Mouse (Mus musculus) lung, embryonic 16.5 days (tissue): Measurements from ENCODE around the gene Ncor2. TPM values are rescaled to one million over a fixed set of nuclear protein-coding genes. Genes with fewer than 3 reads are reported as not detected.

Source experiments
- ATAC-seq: fragments of 200-750 bp; cut with Nextera tagmentation; 2 replicates; pipeline ENCODE4 v1.8.0; 2017; ENCODE audit warnings: low read depth, mild to moderate bottlenecking, moderate library complexity
- H3K27ac ChIP-seq: fragments of 300-500 bp; sonication (generic); 2 replicates; pipeline ENCODE4 v1.5.1; 2014; ENCODE audit warnings: mild to moderate bottlenecking, control low read depth, low read length
- H3K27me3 ChIP-seq: fragments of 300-500 bp; sonication (generic); 2 replicates; pipeline ENCODE4 v1.6.1; 2014; ENCODE audit warnings: low read depth, low read length, mixed read lengths; ENCODE audit not compliant: control insufficient read depth, insufficient read depth
- H3K36me3 ChIP-seq: fragments of 300-500 bp; sonication (generic); 2 replicates; pipeline ENCODE4 v1.6.1; 2014; ENCODE audit warnings: low read length; ENCODE audit not compliant: control insufficient read depth, insufficient read depth
- H3K4me1 ChIP-seq: fragments of 300-500 bp; sonication (generic); replicated peaks from 2 replicates; pipeline ENCODE4 v1.6.1; 2014; ENCODE audit warnings: low read length, mixed read lengths; ENCODE audit not compliant: control insufficient read depth, insufficient read depth
- H3K4me2 ChIP-seq: fragments of 300-500 bp; sonication (generic); 2 replicates; pipeline ENCODE4 v1.6.1; 2014; ENCODE audit warnings: low read depth, low read length, control low read depth
- H3K4me3 ChIP-seq: fragments of 300-500 bp; sonication (generic); 2 replicates; pipeline ENCODE4 v1.5.1; 2014; ENCODE audit warnings: mild to moderate bottlenecking, low read length, control low read depth
- H3K9ac ChIP-seq: fragments of 300-500 bp; sonication (generic); 2 replicates; pipeline ENCODE4 v1.6.1; 2014; ENCODE audit warnings: low read length, control low read depth
- H3K9me3 ChIP-seq: fragments of 300-500 bp; sonication (generic); 2 replicates; pipeline ENCODE4 v1.6.1; 2016; ENCODE audit warnings: low read length; ENCODE audit not compliant: control insufficient read depth
- WGBS: fragments of 180-500 bp; shearing (Covaris S2); extraction: QIAGEN DNeasy Blood & Tissue Kit; methylation state at CpG from one replicate; pipeline ENCODE4 v1.1.7; 2014; 5-methylcytosine and 5-hydroxymethylcytosine counted together
- polyA plus RNA-seq: library from polyadenylated mRNA; unstranded; fragments of >200 nt; fragmentation: Nextera tagmentation; extraction: Ambion mirVana; gene quantifications from 2 replicates; pipeline ENCODE4 v1.2.1, GENCODE M21; 2015

The Ncor2 gene
- polyA plus RNA-seq, 1 experiment from 2014 or later: 20.3 TPM

- Histone ChIP-seq H3K4me3 (no peak overlapping the region), H3K27ac (no peak overlapping the region), H3K9me3 (no peaks in the 10 kb centered on the region), H3K9ac (no peak overlapping the region), H3K36me3 (peaks cover 46% of the 10 kb centered on the region), H3K27me3 (no peaks in the 10 kb centered on the region), H3K4me2 (no peak overlapping the region), H3K4me1 (no peaks in the 10 kb centered on the region)
- WGBS: 82% methylated on average over 3 of the region's 3 CpGs
- ATAC-seq: no peak
Observed at GRCm38 (mm10) chr5:125015066-125015465, 164.0 kb downstream of the Ncor2 start.

- peaks cover 46% of the 10 kb centered on the region for H3K36me3 ChIP-seq
- H3K4me2 ChIP-seq: no peak overlapping the region
- 44% methylated on average over 7 of the region's 7 CpGs for WGBS
- no peak overlapping the region for H3K9ac ChIP-seq
- H3K9me3 ChIP-seq: no peaks in the 10 kb centered on the region
- peak; percentile 5; the same call in 1 of the 2 replicates for ATAC-seq
- H3K4me3 ChIP-seq: no peak overlapping the region
- H3K27me3 ChIP-seq: no peaks in the 10 kb centered on the region
- no peaks in the 10 kb centered on the region for H3K4me1 ChIP-seq
- no peak overlapping the region for H3K27ac ChIP-seq
Observed at GRCm38 (mm10) chr5:125014497-125014896, 164.5 kb downstream of the Ncor2 start.

- Histone ChIP-seq H3K27ac (no peak overlapping the region), H3K4me1 (peaks cover 5% of the 10 kb centered on the region), H3K36me3 (peaks cover 20% of the 10 kb centered on the region), H3K9ac (no peak overlapping the region), H3K4me3 (no peak overlapping the region), H3K27me3 (no peaks in the 10 kb centered on the region), H3K9me3 (no peaks in the 10 kb centered on the region), H3K4me2 (no peak overlapping the region)
- no peak for ATAC-seq
- 87% methylated on average over 8 of the region's 8 CpGs for WGBS
Observed at GRCm38 (mm10) chr5:125011628-125012027, 167.4 kb downstream of the Ncor2 start.

GRCm38 (mm10) chr5:125011166-125011565, 167.9 kb downstream of the Ncor2 start:
- Histone ChIP-seq H3K27ac (no peak overlapping the region), H3K9me3 (no peaks in the 10 kb centered on the region), H3K4me3 (no peak overlapping the region), H3K36me3 (peaks cover 16% of the 10 kb centered on the region), H3K27me3 (no peaks in the 10 kb centered on the region), H3K4me2 (no peak overlapping the region), H3K9ac (no peak overlapping the region), H3K4me1 (peaks cover 10% of the 10 kb centered on the region)
- 91% methylated on average over 23 of the region's 24 CpGs for WGBS
- ATAC-seq: no peak

DNA sequence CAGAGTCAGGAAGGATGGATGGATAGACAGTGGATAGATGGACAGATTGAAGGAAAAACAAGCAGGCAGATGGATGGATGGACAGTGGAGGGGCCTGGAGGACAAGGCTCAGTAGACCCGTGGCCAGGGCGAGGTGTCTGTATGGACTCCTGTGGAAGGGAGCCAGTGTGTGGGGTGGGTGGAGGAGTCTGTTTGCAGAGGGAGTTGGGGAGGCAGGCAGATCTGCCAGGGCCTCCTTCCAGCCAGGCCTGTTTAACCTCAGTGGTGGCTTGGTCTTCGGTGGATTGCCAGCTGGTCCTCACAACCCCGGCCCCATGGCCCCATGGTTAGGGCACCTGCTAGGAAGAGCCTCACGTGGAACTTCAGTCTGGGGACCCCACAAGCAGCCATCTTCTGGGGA, 172.1 kb downstream of the Ncor2 start:
- 45% methylated on average over 5 of the region's 5 CpGs for WGBS
- Histone ChIP-seq H3K4me3 (no peak overlapping the region), H3K36me3 (0 out of 2 replicates have a peak, but pooled peaks cover 2% of the 10 kb centered on the region), H3K9me3 (no peaks in the 10 kb centered on the region), H3K27me3 (peaks cover 7% of the 10 kb centered on the region; the same call in 1 of the 2 replicates), H3K9ac (no peak overlapping the region), H3K27ac (no peak overlapping the region), H3K4me1 (peaks cover 33% of the 10 kb centered on the region), H3K4me2 (no peak overlapping the region)
- ATAC-seq: no peak

- 28% methylated on average over 9 of the region's 9 CpGs for WGBS
- H3K27me3 ChIP-seq: peaks cover 7% of the 10 kb centered on the region; the same call in 1 of the 2 replicates
- no peak; the same call in 1 of the 2 replicates for ATAC-seq
- H3K27ac ChIP-seq: no peak overlapping the region
- 0 out of 2 replicates have a peak, but pooled peaks cover 2% of the 10 kb centered on the region for H3K36me3 ChIP-seq
- H3K9ac ChIP-seq: no peak overlapping the region
- H3K9me3 ChIP-seq: no peaks in the 10 kb centered on the region
- H3K4me1 ChIP-seq: peaks cover 33% of the 10 kb centered on the region
- H3K4me2 ChIP-seq: no peak overlapping the region
- H3K4me3 ChIP-seq: no peak overlapping the region
Observed at GRCm38 (mm10) chr5:125005871-125006652, 173.0 kb downstream of the Ncor2 start.

- Histone ChIP-seq H3K27ac (no peak overlapping the region), H3K9ac (peak overlapping the region; percentile 63), H3K4me1 (peaks cover 33% of the 10 kb centered on the region), H3K9me3 (no peaks in the 10 kb centered on the region), H3K27me3 (peaks cover 7% of the 10 kb centered on the region; the same call in 1 of the 2 replicates), H3K36me3 (no peaks in the 10 kb centered on the region), H3K4me3 (peak overlapping the region; percentile 51), H3K4me2 (peak overlapping the region; percentile 77)
- WGBS: 10% methylated on average over 15 of the region's 15 CpGs
- ATAC-seq: no peak
Observed at GRCm38 (mm10) chr5:125003873-125004255, 175.2 kb downstream of the Ncor2 start.

DNA sequence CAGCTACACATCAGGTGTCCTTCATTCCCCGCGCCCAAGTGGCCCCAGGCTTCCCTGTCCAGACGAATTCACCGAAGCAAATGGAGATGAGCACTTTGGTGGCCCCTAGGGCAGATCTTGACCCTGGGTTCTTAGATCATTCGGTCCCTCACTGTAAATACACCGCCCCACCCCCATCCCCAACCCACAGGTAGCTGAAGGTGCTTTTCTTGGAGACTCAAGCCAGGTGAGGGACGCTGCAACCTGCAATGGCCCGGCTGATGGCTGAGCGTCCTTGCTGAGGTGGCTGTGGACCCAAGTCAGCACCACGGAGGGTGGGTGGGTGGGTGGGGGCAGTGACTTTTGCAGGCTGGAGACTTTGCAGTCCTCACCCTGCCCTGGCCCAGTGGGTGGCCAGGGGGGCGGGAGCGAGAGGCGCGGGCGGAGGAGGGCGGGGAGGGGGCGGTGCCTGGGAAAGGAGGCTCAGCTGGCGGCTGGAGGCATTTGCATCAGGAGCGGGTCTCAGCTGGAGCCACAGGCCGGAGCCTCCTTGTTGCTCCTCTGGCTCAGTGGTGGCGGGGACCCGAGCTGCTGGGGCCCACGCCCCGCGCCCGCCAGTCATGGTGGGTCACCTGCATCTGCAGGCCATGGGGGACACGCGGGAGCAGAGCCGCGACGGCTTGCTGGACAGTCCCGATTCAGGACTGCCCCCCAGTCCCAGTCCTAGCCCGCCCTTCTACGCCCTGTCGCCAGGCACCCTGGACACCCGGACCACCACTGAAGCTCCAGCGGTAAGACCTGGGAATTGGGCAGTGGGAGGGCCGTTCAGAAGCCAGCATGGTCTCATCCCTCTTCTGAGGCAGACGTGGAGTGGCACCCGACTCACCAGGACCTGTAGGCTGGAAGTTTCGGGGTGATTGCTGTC, 175.8 kb downstream of the Ncor2 start, which contains the start of gene Rflna:
Rflna (plus strand) TSS at position 253 of the 904 bp plus-strand sequence.
- peaks cover 33% of the 10 kb centered on the region for H3K4me1 ChIP-seq
- H3K9me3 ChIP-seq: no peaks in the 10 kb centered on the region
- H3K4me2 ChIP-seq: peak within 1 kb of the TSS; percentile 77
- H3K36me3 ChIP-seq: no peaks in the 10 kb centered on the region
- ATAC-seq: peak; percentile 82
- peak within 1 kb of the TSS; percentile 51 for H3K4me3 ChIP-seq
- H3K27me3 ChIP-seq: peaks cover 7% of the 10 kb centered on the region; the same call in 1 of the 2 replicates
- no peak within 1 kb of the TSS for H3K27ac ChIP-seq
- peak within 1 kb of the TSS; percentile 63 for H3K9ac ChIP-seq
- WGBS: 2% methylated on average over 40 of the region's 41 CpGs

DNA sequence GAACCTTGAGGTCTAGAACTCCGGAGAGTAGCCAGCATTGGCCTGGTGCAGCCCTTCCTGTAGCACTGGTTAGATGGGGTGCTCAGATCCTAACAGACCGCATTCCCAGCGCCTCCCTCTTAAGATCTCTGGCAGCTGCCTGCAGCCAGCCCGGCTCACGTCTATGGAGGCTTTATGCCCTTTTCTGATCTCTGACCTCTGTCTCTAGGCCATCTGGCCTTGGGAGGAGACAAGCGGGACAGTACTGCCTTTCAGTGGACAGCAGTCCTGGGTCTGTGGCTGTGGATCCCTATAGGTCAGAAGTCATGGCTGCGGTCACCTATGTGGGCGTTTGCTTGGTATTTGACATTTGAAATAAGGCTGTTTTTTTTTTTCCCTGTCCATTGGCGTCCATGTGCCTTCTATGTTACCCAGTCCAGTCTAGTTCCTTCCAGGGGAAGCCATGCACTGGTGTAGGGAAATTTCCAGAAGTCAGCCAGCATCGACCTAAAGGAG, 178.2 kb downstream of the Ncor2 start:
- Histone ChIP-seq H3K4me3 (no peak overlapping the region), H3K9ac (no peak overlapping the region), H3K9me3 (no peaks in the 10 kb centered on the region), H3K4me1 (peaks cover 20% of the 10 kb centered on the region), H3K4me2 (no peak overlapping the region), H3K36me3 (no peaks in the 10 kb centered on the region), H3K27me3 (peaks cover 7% of the 10 kb centered on the region; the same call in 1 of the 2 replicates), H3K27ac (no peak overlapping the region)
- 64% methylated on average over 10 of the region's 10 CpGs for WGBS
- ATAC-seq: no peak
